Mouse (Mus musculus) intestine, embryonic 14.5 days (tissue): Measurements from ENCODE around the gene Chst10. TPM values are rescaled to one million over a fixed set of nuclear protein-coding genes. Genes with fewer than 3 reads are reported as not detected.

Source experiments
- ATAC-seq: fragments of 200-750 bp; cut with Nextera tagmentation; replicated peaks from 2 replicates; pipeline ENCODE4 v1.8.0; 2017; ENCODE audit warnings: low read depth, moderate number of reproducible peaks, moderate TSS enrichment, moderate library complexity; ENCODE audit not compliant: low FRiP score, low TSS enrichment
- DNase-seq: peaks from one replicate; pipeline ENCODE4 v3.0.0-alpha.2; 2018; ENCODE audit warnings: low spot score
- H3K27ac ChIP-seq: fragments of 300-500 bp; sonication (generic); 2 replicates; pipeline ENCODE4 v1.5.1; 2014; ENCODE audit warnings: low read depth, mild to moderate bottlenecking, control low read depth
- H3K27me3 ChIP-seq: fragments of 300-500 bp; sonication (generic); replicated peaks from 2 replicates; pipeline ENCODE4 v1.6.1; 2014; ENCODE audit warnings: low read length, control low read depth; ENCODE audit not compliant: control insufficient read depth, insufficient read depth
- H3K36me3 ChIP-seq: fragments of 300-500 bp; sonication (generic); 2 replicates; pipeline ENCODE4 v1.6.1; 2014; ENCODE audit warnings: low read length, control low read depth; ENCODE audit not compliant: control insufficient read depth, insufficient read depth
- H3K4me1 ChIP-seq: fragments of 300-500 bp; sonication (generic); replicated peaks from 2 replicates; pipeline ENCODE4 v1.6.1; 2014; ENCODE audit warnings: low read length, control low read depth, mixed read lengths; ENCODE audit not compliant: control insufficient read depth, insufficient read depth
- H3K4me2 ChIP-seq: fragments of 300-500 bp; sonication (generic); 2 replicates; pipeline ENCODE4 v1.6.1; 2014; ENCODE audit warnings: low read length
- H3K4me3 ChIP-seq: fragments of 300-500 bp; sonication (generic); 2 replicates; pipeline ENCODE4 v1.5.1; 2014; ENCODE audit warnings: low read depth, low read length, control low read depth, mixed read lengths
- H3K9ac ChIP-seq: fragments of 300-500 bp; sonication (generic); 2 replicates; pipeline ENCODE4 v1.6.1; 2014; ENCODE audit warnings: mild to moderate bottlenecking, low read length
- H3K9me3 ChIP-seq: fragments of 300-500 bp; sonication (generic); 2 replicates; pipeline ENCODE4 v1.6.1; 2016; ENCODE audit warnings: low read length, control low read depth; ENCODE audit not compliant: control insufficient read depth
- WGBS: fragments of 180-500 bp; shearing (Covaris S2); extraction: QIAGEN DNeasy Blood & Tissue Kit; methylation state at CpG from one replicate; pipeline ENCODE4 v1.1.7; 2014; 5-methylcytosine and 5-hydroxymethylcytosine counted together
- polyA plus RNA-seq: library from polyadenylated mRNA; unstranded; fragments of >200 nt; fragmentation: Nextera tagmentation; extraction: Ambion mirVana; gene quantifications from 2 replicates; pipeline ENCODE4 v1.2.1, GENCODE M21; 2014

Chst10 gene
- polyA plus RNA-seq, 1 experiment from 2014 or later, result 6.2 TPM

- Histone ChIP-seq H3K4me1 (no peaks in the 10 kb centered on the region), H3K4me3 (no peak overlapping the region), H3K9me3 (no peaks in the 10 kb centered on the region), H3K4me2 (no peak overlapping the region), H3K9ac (no peak overlapping the region), H3K27me3 (no peaks in the 10 kb centered on the region), H3K27ac (no peak overlapping the region), H3K36me3 (no peaks in the 10 kb centered on the region)
- WGBS, result 50% methylated on average over 4 of the region's 4 CpGs
- no peak for ATAC-seq
- no peak for DNase-seq
Observed at GRCm38 (mm10) chr1:38881366-38881765, 16.6 kb downstream of the Chst10 start.

- H3K4me2 ChIP-seq, result no peak overlapping the region
- H3K4me3 ChIP-seq, result no peak overlapping the region
- H3K27ac ChIP-seq, result no peak overlapping the region
- H3K9me3 ChIP-seq, result no peaks in the 10 kb centered on the region
- DNase-seq (no peak), ATAC-seq (no peak)
- H3K4me1 ChIP-seq, result no peaks in the 10 kb centered on the region
- 51% methylated on average over 5 of the region's 5 CpGs for WGBS
- H3K36me3 ChIP-seq, result no peaks in the 10 kb centered on the region
- H3K27me3 ChIP-seq, result no peaks in the 10 kb centered on the region
- no peak overlapping the region for H3K9ac ChIP-seq
Observed at GRCm38 (mm10) chr1:38876671-38877382, 21.1 kb downstream of the Chst10 start.

- Histone ChIP-seq H3K4me2 (no peak overlapping the region), H3K4me1 (peaks cover 8% of the 10 kb centered on the region), H3K9ac (no peak overlapping the region), H3K36me3 (no peaks in the 10 kb centered on the region), H3K27me3 (no peaks in the 10 kb centered on the region), H3K27ac (no peak overlapping the region), H3K9me3 (no peaks in the 10 kb centered on the region), H3K4me3 (no peak overlapping the region)
- DNase-seq (no peak), ATAC-seq (no peak)
- WGBS, result 81% methylated on average over 5 of the region's 5 CpGs
Observed at GRCm38 (mm10) chr1:38873911-38874310, 24.1 kb downstream of the Chst10 start.

GRCm38 (mm10) chr1:38871834-38872233 is 26.1 kb downstream of the Chst10 start:
- Histone ChIP-seq H3K9me3 (no peaks in the 10 kb centered on the region), H3K9ac (no peak overlapping the region), H3K4me3 (no peak overlapping the region), H3K4me1 (peaks cover 8% of the 10 kb centered on the region), H3K4me2 (no peak overlapping the region), H3K27me3 (no peaks in the 10 kb centered on the region), H3K36me3 (no peaks in the 10 kb centered on the region), H3K27ac (no peak overlapping the region)
- ATAC-seq (no peak), DNase-seq (no peak)
- 85% methylated on average over 6 of the region's 6 CpGs for WGBS

- no peak for ATAC-seq
- WGBS, result 39% methylated on average over 13 of the region's 13 CpGs
- Histone ChIP-seq H3K4me1 (peaks cover 8% of the 10 kb centered on the region), H3K4me3 (no peak overlapping the region), H3K9me3 (no peaks in the 10 kb centered on the region), H3K27me3 (no peaks in the 10 kb centered on the region), H3K4me2 (no peak overlapping the region), H3K27ac (no peak overlapping the region), H3K9ac (no peak overlapping the region), H3K36me3 (no peaks in the 10 kb centered on the region)
- DNase-seq, result no peak
Observed at GRCm38 (mm10) chr1:38869398-38870195, 28.4 kb downstream of the Chst10 start.

GRCm38 (mm10) chr1:38866242-38866641 is 31.7 kb downstream of the Chst10 start:
- Histone ChIP-seq H3K4me2 (no peak overlapping the region), H3K9me3 (no peaks in the 10 kb centered on the region), H3K27me3 (no peaks in the 10 kb centered on the region), H3K36me3 (no peaks in the 10 kb centered on the region), H3K9ac (no peak overlapping the region), H3K27ac (no peak overlapping the region), H3K4me1 (peaks cover 8% of the 10 kb centered on the region), H3K4me3 (no peak overlapping the region)
- ATAC-seq, result no peak
- DNase-seq, result no peak
- 79% methylated on average over 5 of the region's 5 CpGs for WGBS

- no peaks in the 10 kb centered on the region for H3K27me3 ChIP-seq
- H3K9ac ChIP-seq, result no peak overlapping the region
- H3K36me3 ChIP-seq, result no peaks in the 10 kb centered on the region
- no peak for ATAC-seq
- no peak overlapping the region for H3K4me3 ChIP-seq
- no peak for DNase-seq
- WGBS, result 80% methylated on average over 9 of the region's 9 CpGs
- no peak overlapping the region for H3K4me2 ChIP-seq
- H3K9me3 ChIP-seq, result no peaks in the 10 kb centered on the region
- no peak overlapping the region for H3K27ac ChIP-seq
- H3K4me1 ChIP-seq, result no peaks in the 10 kb centered on the region; the same call in 1 of the 2 replicates
Observed at GRCm38 (mm10) chr1:38864341-38864740, 33.6 kb downstream of the Chst10 start.

GRCm38 (mm10) chr1:38862213-38862612 is 35.7 kb downstream of the Chst10 start:
- DNase-seq, result peak; percentile 67
- Histone ChIP-seq H3K27me3 (no peaks in the 10 kb centered on the region), H3K9ac (no peak overlapping the region), H3K27ac (no peak overlapping the region), H3K36me3 (no peaks in the 10 kb centered on the region), H3K4me1 (no peaks in the 10 kb centered on the region), H3K4me3 (no peak overlapping the region), H3K9me3 (no peaks in the 10 kb centered on the region), H3K4me2 (no peak overlapping the region)
- WGBS, result 20% methylated on average over 4 of the region's 4 CpGs
- no peak for ATAC-seq
